Mouse (Mus musculus) hindbrain, embryonic 15.5 days (tissue): ENCODE data around the gene Caprin1. TPM values are rescaled to one million over a fixed set of nuclear protein-coding genes. Genes with fewer than 3 reads are reported as not detected.

Experiments used
- ATAC-seq: fragments of 200-750 bp; cut with Nextera tagmentation; 2 replicates; pipeline ENCODE4 v1.8.0; 2017; ENCODE audit warnings: low read depth, moderate number of reproducible peaks, moderate TSS enrichment; ENCODE audit not compliant: low FRiP score
- H3K27ac ChIP-seq: fragments of 300-500 bp; sonication (generic); replicated peaks from 2 replicates; pipeline ENCODE4 v1.5.1; 2015; ENCODE audit warnings: mild to moderate bottlenecking, inconsistent platforms
- H3K27me3 ChIP-seq: fragments of 300-500 bp; sonication (generic); 2 replicates; pipeline ENCODE4 v1.6.1; 2015; ENCODE audit warnings: control low read depth, inconsistent platforms
- H3K36me3 ChIP-seq: fragments of 300-500 bp; sonication (generic); 2 replicates; pipeline ENCODE4 v1.6.1; 2015; ENCODE audit warnings: control low read depth, inconsistent platforms
- H3K4me1 ChIP-seq: fragments of 300-500 bp; sonication (generic); replicated peaks from 2 replicates; pipeline ENCODE4 v1.6.1; 2015; ENCODE audit warnings: control low read depth, inconsistent platforms
- H3K4me2 ChIP-seq: fragments of 300-500 bp; sonication (generic); 2 replicates; pipeline ENCODE4 v1.6.1; 2015; ENCODE audit warnings: moderate library complexity, mild to moderate bottlenecking, inconsistent platforms
- H3K4me3 ChIP-seq: fragments of 300-500 bp; sonication (generic); 2 replicates; pipeline ENCODE4 v1.5.1; 2015; ENCODE audit warnings: mild to moderate bottlenecking, inconsistent platforms
- H3K9ac ChIP-seq: fragments of 300-500 bp; sonication (generic); 2 replicates; pipeline ENCODE4 v1.6.1; 2015; ENCODE audit warnings: inconsistent platforms
- H3K9me3 ChIP-seq: fragments of 300-500 bp; sonication (generic); 2 replicates; pipeline ENCODE4 v1.6.1; 2016; ENCODE audit warnings: control low read depth, inconsistent platforms
- WGBS: fragments of 180-500 bp; shearing (Covaris S2); methylation state at CpG from one replicate; pipeline ENCODE4 v1.1.7; 2015; 5-methylcytosine and 5-hydroxymethylcytosine counted together
- microRNA-seq: library from miRNA; unstranded; fragments of <30 nt; microRNA quantifications from one replicate; pipeline ENCODE4, GENCODE M21; 2016
- polyA plus RNA-seq: library from polyadenylated mRNA; unstranded; fragments of >200 nt; fragmentation: Nextera tagmentation; extraction: Ambion mirVana; gene quantifications from 2 replicates; pipeline ENCODE4 v1.2.1, GENCODE M21; 2015

The Caprin1 gene
- polyA plus RNA-seq, 1 experiment from 2014 or later: 331 TPM

GRCm38 (mm10) chr2:103714412-103714811 lies 83.0 kb downstream of the Caprin1 start:
- H3K4me2 ChIP-seq: no peak overlapping the region
- H3K4me3 ChIP-seq: no peak overlapping the region
- no peak for ATAC-seq
- no peaks in the 10 kb centered on the region for H3K9me3 ChIP-seq
- H3K9ac ChIP-seq: no peak overlapping the region
- 72% methylated on average over 4 of the region's 4 CpGs for WGBS
- H3K27me3 ChIP-seq: no peaks in the 10 kb centered on the region
- no peak overlapping the region for H3K27ac ChIP-seq
- peaks cover 7% of the 10 kb centered on the region; the same call in 1 of the 2 replicates for H3K36me3 ChIP-seq
- no peaks in the 10 kb centered on the region for H3K4me1 ChIP-seq

- Histone ChIP-seq H3K9me3 (no peaks in the 10 kb centered on the region), H3K4me1 (no peaks in the 10 kb centered on the region), H3K27me3 (no peaks in the 10 kb centered on the region), H3K4me2 (no peak overlapping the region), H3K27ac (no peak overlapping the region), H3K36me3 (peaks cover 7% of the 10 kb centered on the region; the same call in 1 of the 2 replicates), H3K9ac (no peak overlapping the region), H3K4me3 (no peak overlapping the region)
- 89% methylated on average over 7 of the region's 7 CpGs for WGBS
- no peak for ATAC-seq
Observed at GRCm38 (mm10) chr2:103713831-103714230, 83.6 kb downstream of the Caprin1 start.

Small RNA genes lying within 50 kb of the gene (microRNA-seq; reads per million reads assigned to microRNA genes)
- not detected for gene Gm22757
- not detected for gene Gm22761

Other genes with a start within 250 kb of the Caprin1 start
- gene Abtb2, start 231.3 kb downstream of the Caprin1 start, polyA plus RNA-seq: 12.5 and 13.2 TPM in 2 replicates
- gene Nat10, start 36.4 kb downstream of the Caprin1 start, polyA plus RNA-seq: 17.8 and 20.1 TPM in 2 replicates
- gene Lmo2, start 160.3 kb upstream of the Caprin1 start, polyA plus RNA-seq: 36.0 and 37.9 TPM in 2 replicates
- gene Fbxo3, start 230.1 kb upstream of the Caprin1 start, polyA plus RNA-seq: 66.9 and 67.0 TPM in 2 replicates
- gene 4931422A03Rik, start 230.7 kb upstream of the Caprin1 start, polyA plus RNA-seq: 2.7 and 3.0 TPM in 2 replicates